Mouse (Mus musculus) cerebellum, adult 18-20 months (tissue): ENCODE measurements at regions not wholly inside any gene's neighbourhood (a gene's known extent, or its start where the extent isn't known, plus 50 kb on each side); places are given as distances from the start of the nearest gene placed in this dataset.
"Not testable (repeated sequence)": the region's sequence is repeated elsewhere in the genome, so short reads cannot be mapped to it uniquely, and the experiment has no call there.

Source experiments
- DNase-seq, 2 experiments: peaks; one replicate each; pipeline ENCODE4 v3.0.0; 2021

GRCm38 (mm10) chr3:8161997-8162756 lies 1447.7 kb downstream of the Zfp704 start:
- no peak for DNase-seq

GRCm38 (mm10) chr3:8143016-8143415 lies 1466.9 kb downstream of the Zfp704 start:
- no peak for DNase-seq

GRCm38 (mm10) chr3:8142190-8142589 lies 1467.7 kb downstream of the Zfp704 start:
- no peak for DNase-seq

- DNase-seq: peak in 1 of 2 experiments; percentile 2
These were observed 1468.2 kb downstream of the Zfp704 start for GRCm38 (mm10) chr3:8141664-8142084.

- not testable (repeated sequence) for DNase-seq
These were observed 1486.2 kb downstream of the Zfp704 start for GRCm38 (mm10) chr3:8123641-8124040.

- no peak for DNase-seq
These were observed 1486.7 kb downstream of the Zfp704 start for GRCm38 (mm10) chr3:8123141-8123540.

- DNase-seq: no peak
These were observed 1478.0 kb upstream of the 1700008P02Rik start for GRCm38 (mm10) chr3:8098291-8098690.

GRCm38 (mm10) chr3:8084749-8085148 lies 1464.5 kb upstream of the 1700008P02Rik start:
- DNase-seq: no peak

GRCm38 (mm10) chr3:8053711-8054110 lies 1433.5 kb upstream of the 1700008P02Rik start:
- no peak for DNase-seq

- DNase-seq: no peak
These were observed 1430.9 kb upstream of the 1700008P02Rik start for GRCm38 (mm10) chr3:8051167-8051566.

- DNase-seq: no peak
These were observed 1429.5 kb upstream of the 1700008P02Rik start for GRCm38 (mm10) chr3:8049706-8050105.

GRCm38 (mm10) chr3:8046348-8046747 lies 1426.1 kb upstream of the 1700008P02Rik start:
- DNase-seq: no peak

- no peak for DNase-seq
These were observed 1416.5 kb upstream of the 1700008P02Rik start for GRCm38 (mm10) chr3:8036697-8037096.

GRCm38 (mm10) chr3:8035091-8035729 lies 1415.0 kb upstream of the 1700008P02Rik start:
- DNase-seq: no peak

GRCm38 (mm10) chr3:8026325-8027017 lies 1406.2 kb upstream of the 1700008P02Rik start:
- DNase-seq: no peak

GRCm38 (mm10) chr3:8022654-8023053 lies 1402.4 kb upstream of the 1700008P02Rik start:
- DNase-seq: peak in 1 of 2 experiments; percentile 1

GRCm38 (mm10) chr3:8017489-8017888 lies 1397.2 kb upstream of the 1700008P02Rik start:
- no peak for DNase-seq

GRCm38 (mm10) chr3:8016945-8017344 lies 1396.7 kb upstream of the 1700008P02Rik start:
- no peak for DNase-seq

GRCm38 (mm10) chr3:8009966-8010365 lies 1389.7 kb upstream of the 1700008P02Rik start:
- no peak for DNase-seq

GRCm38 (mm10) chr3:8006708-8007395 lies 1386.6 kb upstream of the 1700008P02Rik start:
- no peak for DNase-seq

- DNase-seq: no peak
These were observed 1386.0 kb upstream of the 1700008P02Rik start for GRCm38 (mm10) chr3:8006273-8006672.

GRCm38 (mm10) chr3:8005684-8006083 lies 1385.4 kb upstream of the 1700008P02Rik start:
- not testable (repeated sequence) for DNase-seq

GRCm38 (mm10) chr3:8004271-8004670 lies 1384.0 kb upstream of the 1700008P02Rik start:
- DNase-seq: no peak
